Mouse (Mus musculus) cortical plate, adult 2 months (tissue): ENCODE results near the gene Nprl3. TPM values are rescaled to one million over a fixed set of nuclear protein-coding genes. Genes with fewer than 3 reads are reported as not detected.
"Not testable (repeated sequence)": the region's sequence is repeated elsewhere in the genome, so short reads cannot be mapped to it uniquely, and the experiment has no call there.

Experiments used
- H3K27ac ChIP-seq: fragments of 200-500 bp; 2 replicates; pipeline ENCODE4 v1.5.1; 2012; ENCODE audit warnings: low read length, control low read depth, inconsistent platforms; ENCODE audit not compliant: insufficient read depth
- H3K4me1 ChIP-seq: fragments of 200-500 bp; 2 replicates; pipeline ENCODE4 v1.6.1; 2011; ENCODE audit warnings: low read length; ENCODE audit not compliant: control insufficient read depth, insufficient read depth
- H3K4me3 ChIP-seq: fragments of 200-500 bp; 2 replicates; pipeline ENCODE4 v1.5.1; 2011; ENCODE audit warnings: mild to moderate bottlenecking, low read length, control low read depth; ENCODE audit not compliant: insufficient read depth
- CTCF ChIP-seq: fragments of 200-500 bp; IDR thresholded peaks from 2 replicates; pipeline ENCODE4 v1.5.1; 2011; ENCODE audit warnings: mild to moderate bottlenecking, control low read depth, low read length; ENCODE audit not compliant: insufficient read depth; ENCODE audit errors: extremely low read depth
- POLR2A ChIP-seq: fragments of 200-500 bp; IDR thresholded peaks from 2 replicates; pipeline ENCODE4 v1.6.1; 2011; ENCODE audit warnings: mild to moderate bottlenecking, low read length, control low read depth; ENCODE audit not compliant: insufficient read depth; ENCODE audit errors: extremely low read depth
- polyA plus RNA-seq: library from polyadenylated mRNA; depleted of rRNA; stranded (reverse); fragments of >200 nt; gene quantifications from 2 replicates; pipeline ENCODE4 v1.2.3, GENCODE M21; 2012

Gene Nprl3
- polyA plus RNA-seq, 1 experiment: 78.7 TPM

DNA sequence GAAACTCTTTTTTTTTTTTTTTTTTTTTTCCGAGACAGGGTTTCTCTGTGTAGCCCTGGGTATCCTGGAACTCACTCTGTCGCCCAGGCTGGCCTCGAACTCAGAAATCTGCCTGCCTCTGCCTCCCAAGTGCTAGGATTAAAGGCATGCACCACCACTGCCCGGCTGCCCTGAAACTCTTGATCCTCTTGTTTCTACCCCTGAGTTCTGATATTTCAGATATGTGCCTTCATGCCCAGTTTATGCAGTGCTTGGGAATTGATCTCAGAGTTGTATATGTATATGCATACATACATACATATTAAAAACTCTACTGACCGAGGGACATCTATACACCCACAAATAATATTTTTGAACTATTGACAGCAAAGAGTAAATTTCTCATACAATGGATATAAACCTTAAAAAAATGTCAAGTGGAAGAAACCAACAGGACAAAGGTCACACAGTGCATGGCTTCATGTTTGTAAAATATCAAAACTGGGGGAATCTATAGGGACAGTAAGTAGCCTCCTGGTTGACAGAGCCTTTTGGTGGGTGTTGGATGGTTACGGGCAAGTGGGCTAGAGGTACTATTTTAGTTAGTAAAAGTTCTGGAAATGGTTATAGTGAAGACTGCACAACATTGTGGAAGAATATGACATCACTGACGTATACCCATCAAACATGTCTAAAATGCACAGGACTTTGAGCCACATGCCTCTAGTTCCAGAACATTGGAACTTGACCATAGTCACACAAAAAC is 17.7 kb upstream of the Nprl3 start:
- Histone ChIP-seq H3K4me1 (no peaks in the 10 kb centered on the region), H3K27ac (no peak overlapping the region), H3K4me3 (no peak overlapping the region)
- TF ChIP-seq CTCF (no peak), POLR2A (no peak)

- not testable (repeated sequence) for H3K27ac ChIP-seq, H3K4me1 ChIP-seq, H3K4me3 ChIP-seq
Observed at GRCm38 (mm10) chr11:32284582-32284981, 17.1 kb upstream of the Nprl3 start.

- not testable (repeated sequence) for H3K4me3 ChIP-seq, H3K27ac ChIP-seq, H3K4me1 ChIP-seq
Observed at GRCm38 (mm10) chr11:32283091-32283777, 15.7 kb upstream of the Nprl3 start, which contains the start of gene Hba-a1. Gene Hba-a1, plus strand, starts transcription at chr11:32283511.

- H3K4me3 ChIP-seq: no peak overlapping the region
- H3K4me1 ChIP-seq: no peaks in the 10 kb centered on the region
- TF ChIP-seq CTCF (no peak), POLR2A (no peak)
- H3K27ac ChIP-seq: no peak overlapping the region
Observed at GRCm38 (mm10) chr11:32281416-32282144, 14.1 kb upstream of the Nprl3 start.

DNA sequence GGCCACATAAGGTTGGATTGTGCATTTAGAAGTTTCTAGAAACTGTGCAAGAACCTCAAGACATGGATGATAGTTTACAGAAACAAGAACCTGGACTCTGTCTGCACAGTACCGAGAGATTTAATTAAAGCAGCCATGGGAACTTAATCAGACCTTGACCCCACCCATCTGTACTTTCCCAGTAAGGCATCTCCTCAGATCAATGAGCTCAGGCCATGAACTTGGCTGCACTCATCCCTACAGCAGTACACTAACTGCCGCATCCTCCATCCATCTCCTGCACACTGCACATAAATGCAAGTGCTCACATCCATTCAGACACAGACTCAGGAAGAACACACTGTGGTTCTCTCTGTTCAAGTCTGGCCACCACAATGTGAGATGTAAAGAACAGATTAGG is 13.1 kb upstream of the Nprl3 start:
- H3K27ac ChIP-seq: no peak overlapping the region
- TF ChIP-seq CTCF (no peak), POLR2A (no peak)
- no peak overlapping the region for H3K4me3 ChIP-seq
- no peaks in the 10 kb centered on the region for H3K4me1 ChIP-seq

DNA sequence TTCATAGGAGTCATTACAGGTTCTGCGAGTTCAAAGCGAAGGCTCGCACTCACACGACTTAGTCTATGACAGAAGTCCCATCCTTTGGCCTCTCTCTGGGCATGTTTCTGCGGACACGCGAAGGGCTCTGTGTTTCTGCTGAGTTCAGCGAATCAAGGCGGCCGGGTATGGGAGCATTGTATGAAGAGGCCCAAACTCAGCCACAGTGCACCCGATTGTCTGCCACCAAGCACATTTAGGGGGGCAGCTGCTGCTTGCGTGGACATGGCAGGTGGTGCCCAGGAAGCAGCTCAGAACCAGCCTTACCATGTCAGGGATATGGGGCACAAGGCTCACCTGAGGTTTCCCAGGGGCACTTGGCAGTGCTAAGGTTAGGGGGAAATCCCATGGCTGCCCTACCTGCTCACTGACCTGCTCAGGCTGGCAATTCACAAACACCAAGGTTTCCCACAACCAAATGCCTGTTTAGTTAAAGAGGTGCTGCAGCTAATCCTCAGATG is 11.0 kb upstream of the Nprl3 start:
- no peaks in the 10 kb centered on the region for H3K4me1 ChIP-seq
- no peak for TF ChIP-seq POLR2A
- no peak for TF ChIP-seq CTCF
- H3K4me3 ChIP-seq: no peak overlapping the region
- no peak overlapping the region for H3K27ac ChIP-seq

DNA sequence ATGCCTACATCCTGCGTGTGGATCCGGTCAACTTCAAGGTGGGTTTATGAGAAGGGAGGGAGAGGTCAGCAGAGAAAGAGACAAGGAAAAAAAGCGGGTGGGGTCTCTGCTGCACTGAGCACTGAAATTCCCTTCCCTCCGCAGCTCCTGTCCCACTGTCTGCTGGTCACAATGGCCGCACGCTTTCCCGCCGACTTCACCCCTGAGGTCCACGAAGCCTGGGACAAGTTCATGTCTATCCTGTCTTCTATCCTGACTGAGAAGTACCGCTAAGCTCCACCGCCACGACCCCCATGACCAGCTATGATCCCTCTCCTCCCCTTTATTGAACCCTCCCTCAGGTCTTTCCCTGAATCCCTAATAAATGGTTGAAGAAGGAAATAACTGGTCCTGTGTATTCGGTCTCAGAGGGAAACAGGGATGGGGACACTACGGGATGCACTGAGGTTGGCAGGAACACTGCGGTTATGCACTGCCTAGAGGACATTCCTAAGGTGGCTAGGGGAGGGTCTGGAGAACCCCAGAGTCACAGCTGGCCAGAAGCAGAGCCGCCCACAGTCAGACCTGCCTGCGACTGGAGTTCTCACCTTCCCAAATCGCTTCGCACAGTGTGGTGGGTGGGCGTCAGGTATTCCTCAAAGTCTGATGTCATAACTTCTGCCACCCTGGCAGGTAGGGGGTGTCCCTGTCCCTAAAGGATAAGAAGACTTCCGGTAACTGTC is 10.4 kb upstream of the Nprl3 start:
- H3K4me1 ChIP-seq: no peaks in the 10 kb centered on the region
- no peak overlapping the region for H3K27ac ChIP-seq
- TF ChIP-seq POLR2A (no peak), CTCF (no peak)

GRCm38 (mm10) chr11:32276347-32276746 is 8.8 kb upstream of the Nprl3 start, which contains the start of gene Hba-x:
Gene Hba-x, plus strand, starts transcription at chr11:32276400.
- no peak within 1 kb of the TSS for H3K4me3 ChIP-seq
- TF ChIP-seq POLR2A: no peak
- TF ChIP-seq CTCF: no peak
- H3K4me1 ChIP-seq: no peaks in the 10 kb centered on the region
- H3K27ac ChIP-seq: no peak within 1 kb of the TSS

More for the DNA sequence above, 10.4 kb upstream of the Nprl3 start:
- no peak overlapping the region for H3K4me3 ChIP-seq

DNA sequence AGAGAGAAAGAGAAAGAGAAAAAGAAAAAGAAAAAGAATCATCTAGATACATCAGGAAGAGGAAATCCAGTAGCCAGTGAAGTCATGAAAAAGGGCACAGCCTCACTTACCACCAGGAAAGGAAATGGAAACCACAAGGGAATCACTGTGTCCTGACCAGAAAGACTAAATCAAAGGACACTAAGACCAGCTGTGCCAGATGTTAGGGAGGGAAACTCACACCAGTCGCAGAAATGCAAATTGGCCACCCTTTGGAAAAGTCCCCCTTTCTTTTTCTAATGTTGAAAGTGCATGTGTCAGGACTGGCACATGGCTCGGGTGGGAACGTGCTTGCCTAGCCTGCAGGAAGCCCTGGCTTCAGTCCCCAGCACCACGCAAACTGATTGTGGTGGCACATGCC is 3.7 kb upstream of the Nprl3 start:
- TF ChIP-seq CTCF (no peak), POLR2A (no peak)
- Histone ChIP-seq H3K27ac (no peak overlapping the region), H3K4me1 (no peaks in the 10 kb centered on the region), H3K4me3 (no peak overlapping the region)

GRCm38 (mm10) chr11:32268952-32269351 is 1.4 kb upstream of the Nprl3 start:
- Histone ChIP-seq H3K4me3 (no peak overlapping the region), H3K4me1 (no peaks in the 10 kb centered on the region), H3K27ac (no peak overlapping the region)
- TF ChIP-seq CTCF: no peak
- TF ChIP-seq POLR2A: no peak
